In the genomic region with DNA sequence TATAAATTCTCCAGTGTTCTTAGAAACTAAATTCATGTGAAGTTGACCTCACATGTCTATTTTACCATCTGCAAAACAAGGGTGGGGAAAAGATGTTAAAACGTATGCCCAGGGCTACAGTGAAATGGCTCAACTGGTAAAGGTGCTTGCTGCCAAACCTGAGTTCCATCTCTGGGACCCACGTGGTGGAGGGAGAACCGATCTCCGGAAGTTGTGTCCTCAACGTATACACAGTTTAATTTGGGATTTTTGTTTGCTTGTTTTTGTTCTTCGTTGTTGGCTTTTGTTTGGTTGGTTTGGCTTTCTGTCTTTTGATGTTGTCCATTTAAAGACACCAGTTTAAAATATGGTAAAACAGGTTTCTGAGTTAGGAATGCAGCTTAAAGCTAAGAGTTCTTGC, we compare ENCODE assay signal across 9 mouse cellular contexts. TPM values are rescaled to one million over a fixed set of nuclear protein-coding genes. Genes with fewer than 3 reads are reported as not detected.
A peak's percentile ranks its signal among the peaks of the same experiment; 100 is the strongest.
DNase-seq lines count a peak whose midpoint lies in the region; ATAC-seq and TF ChIP-seq lines count a peak whose summit lies in the region.
"Had no signal": no experiment of that assay in that cellular context is flagged by ENCODE, and none has a peak within 500 bp of the region (broad histone marks: within the 10 kb centered on the region; RNA-seq: fewer than 3 reads in every experiment).

No protein-coding gene starts in this region.

- peak overlapping the region; percentile 48 for H3K4me3 ChIP-seq in liver, adult 2 months (ENCODE audit: insufficient read depth, low read depth, low read length)
- H3K4me3 ChIP-seq in embryonic facial prominence, embryonic 11.5 days (ENCODE audit: low read depth, low read length): peak overlapping the region; percentile 93
- H3K4me3 ChIP-seq in intestine, embryonic 16.5 days (ENCODE audit: low read length): peak overlapping the region; percentile 80
- peak overlapping the region; percentile 94 for H3K4me3 ChIP-seq in neural tube, embryonic 13.5 days

- peak overlapping the region; percentile 42; the same call in 1 of the 2 replicates for H3K9ac ChIP-seq in liver, adult 2 months (ENCODE audit: low read depth, low read length)
- H3K9ac ChIP-seq in embryonic facial prominence, embryonic 11.5 days (replicated peaks; ENCODE audit: low read length): peak overlapping the region; percentile 89
- H3K9ac ChIP-seq in intestine, embryonic 16.5 days (ENCODE audit: low read depth, low read length): peak overlapping the region; percentile 85
- peak overlapping the region; percentile 95 for H3K9ac ChIP-seq in neural tube, embryonic 13.5 days

- no peak for TF ChIP-seq POLR2A in liver, adult 2 months (IDR thresholded peaks at IDR 0.05; ENCODE audit: extremely low read depth, insufficient read depth, low read length)

- no peak for DNase-seq in liver, adult 2 months (ENCODE audit: extremely low read depth, low read depth, low spot score)
- DNase-seq in liver: no peak
- no peak for DNase-seq in embryonic facial prominence, embryonic 11.5 days (ENCODE audit: low spot score)
- no peak for DNase-seq in left cerebral cortex, postnatal 25 days (ENCODE audit: low spot score in 2 of 2)
- no peak for DNase-seq in natural killer cell, adult 2 months (ENCODE audit: low spot score in 2 of 2)

- intact Hi-C loops in left cerebral cortex, postnatal 25 days (cut with DNase I): loop anchor here (5.0 kb wide), 1 partner anchor 211 kb away; the partner anchor contains the start of gene Spty2d1

- peaks cover 9% of the 10 kb centered on the region for H3K36me3 ChIP-seq in liver, adult 2 months (ENCODE audit: control insufficient read depth, insufficient read depth, low read length)
- H3K36me3 ChIP-seq in embryonic facial prominence, embryonic 11.5 days (replicated peaks; ENCODE audit: control insufficient read depth, insufficient read depth, low read depth, low read length): no peaks in the 10 kb centered on the region
- peaks cover 7% of the 10 kb centered on the region; the same call in 1 of the 2 replicates for H3K36me3 ChIP-seq in intestine, embryonic 16.5 days (ENCODE audit: control insufficient read depth, insufficient read depth, low read length)
- peaks cover 21% of the 10 kb centered on the region for H3K36me3 ChIP-seq in neural tube, embryonic 13.5 days

- H3K27ac ChIP-seq in liver, adult 2 months (replicated peaks; ENCODE audit: insufficient read depth, low read depth, low read length): no peak overlapping the region
- H3K27ac ChIP-seq in embryonic facial prominence, embryonic 11.5 days (replicated peaks; ENCODE audit: low read depth, low read length): no peak overlapping the region
- H3K27ac ChIP-seq in intestine, embryonic 16.5 days (ENCODE audit: low read length): peak overlapping the region; percentile 86
- H3K27ac ChIP-seq in neural tube, embryonic 13.5 days (replicated peaks): no peak overlapping the region

- no peak for TF ChIP-seq CTCF in liver, adult 2 months (IDR thresholded peaks at IDR 0.05; ENCODE audit: low read depth, low read length)

- WGBS in liver, adult 2 months: 22% methylated on average over 6 of the region's 6 CpGs
- WGBS in embryonic facial prominence, embryonic 11.5 days: 45% methylated on average over 6 of the region's 6 CpGs
- 55% methylated on average over 6 of the region's 6 CpGs for WGBS in intestine, embryonic 16.5 days
- WGBS in neural tube, embryonic 13.5 days: 64% methylated on average over 6 of the region's 6 CpGs

- peak overlapping the region; percentile 85 for H3K4me2 ChIP-seq in embryonic facial prominence, embryonic 11.5 days (ENCODE audit: low read depth, low read length)
- H3K4me2 ChIP-seq in intestine, embryonic 16.5 days (ENCODE audit: low read depth, low read length): peak overlapping the region; percentile 70
- peak overlapping the region; percentile 96 for H3K4me2 ChIP-seq in neural tube, embryonic 13.5 days

- no peaks in the 10 kb centered on the region for H3K9me3 ChIP-seq in embryonic facial prominence, embryonic 11.5 days (replicated peaks; ENCODE audit: control insufficient read depth, low read length)
- H3K9me3 ChIP-seq in intestine, embryonic 16.5 days (ENCODE audit: control insufficient read depth, low read length): no peaks in the 10 kb centered on the region
- no peaks in the 10 kb centered on the region for H3K9me3 ChIP-seq in neural tube, embryonic 13.5 days

- H3K27me3 ChIP-seq in liver, adult 2 months (ENCODE audit: control insufficient read depth, insufficient read depth, low read length): no peaks in the 10 kb centered on the region
- no peaks in the 10 kb centered on the region for H3K27me3 ChIP-seq in embryonic facial prominence, embryonic 11.5 days (ENCODE audit: control insufficient read depth, insufficient read depth, low read length)
- no peaks in the 10 kb centered on the region for H3K27me3 ChIP-seq in intestine, embryonic 16.5 days (replicated peaks; ENCODE audit: control insufficient read depth, insufficient read depth, low read length)
- H3K27me3 ChIP-seq in neural tube, embryonic 13.5 days: no peaks in the 10 kb centered on the region

- peaks cover 9% of the 10 kb centered on the region; the same call in 1 of the 2 replicates for H3K4me1 ChIP-seq in liver, adult 2 months (ENCODE audit: control insufficient read depth, insufficient read depth, low read length)
- H3K4me1 ChIP-seq in embryonic facial prominence, embryonic 11.5 days (ENCODE audit: control insufficient read depth, insufficient read depth, low read length): no peaks in the 10 kb centered on the region; the same call in 1 of the 2 replicates
- H3K4me1 ChIP-seq in intestine, embryonic 16.5 days (ENCODE audit: control insufficient read depth, insufficient read depth, low read length): peaks cover 12% of the 10 kb centered on the region
- peaks cover 32% of the 10 kb centered on the region for H3K4me1 ChIP-seq in neural tube, embryonic 13.5 days (replicated peaks)

- no peak for ATAC-seq in embryonic facial prominence, embryonic 11.5 days (replicated peaks; ENCODE audit: insufficient number of reproducible peaks, low FRiP score, low TSS enrichment, low read depth)
- no peak for ATAC-seq in intestine, embryonic 16.5 days
- ATAC-seq in neural tube, embryonic 13.5 days (ENCODE audit: low read depth): no peak
- no peak for ATAC-seq in activated CD4-positive, CD25-positive, alpha-beta regulatory T cell, adult 4 months

- H3K79me2 ChIP-seq in liver, adult 2 months (ENCODE audit: control insufficient read depth, insufficient read depth, low read length): peaks cover 16% of the 10 kb centered on the region

RNA-seq across cellular contexts. Expression of gene Gtf2h1, which starts 0.9 kb away (rescaled TPM):
- total RNA-seq in liver, adult 2 months (2014; rRNA removed): 30.9 and 33.2 TPM in 2 replicates
- polyA plus RNA-seq in liver, adult 2 months (2012; rRNA removed): 6.3 and 6.7 TPM in 2 replicates
- 60.2 and 64.0 TPM in 2 replicates for polyA plus RNA-seq in embryonic facial prominence, embryonic 11.5 days (2014; fragmentation: Nextera tagmentation; extraction: Ambion mirVana)
- 78.5 and 80.1 TPM in 2 replicates for polyA plus RNA-seq in intestine, embryonic 16.5 days (2015; fragmentation: Nextera tagmentation; extraction: Ambion mirVana)
- polyA plus RNA-seq in neural tube, embryonic 13.5 days (2015; fragmentation: Nextera tagmentation; extraction: Ambion mirVana): 38.2 and 44.4 TPM in 2 replicates
- 10 to 100 TPM; 37.9 to 41.1 TPM for total RNA-seq in left cerebral cortex, postnatal 25 days (2021)
- polyA plus RNA-seq in activated CD4-positive, CD25-positive, alpha-beta regulatory T cell, adult 4 months (2017; shearing (Covaris generic)): 10 to 100 TPM; 22.9 to 23.4 TPM

RNA-seq across cellular contexts. Expression of gene Hps5, which starts 0.9 kb away (rescaled TPM):
- total RNA-seq in liver, adult 2 months (2014; rRNA removed): 11.3 and 11.8 TPM in 2 replicates
- 7.3 and 9.0 TPM in 2 replicates for polyA plus RNA-seq in liver, adult 2 months (2012; rRNA removed)
- 14.8 and 18.8 TPM in 2 replicates for polyA plus RNA-seq in embryonic facial prominence, embryonic 11.5 days (2014; fragmentation: Nextera tagmentation; extraction: Ambion mirVana)
- polyA plus RNA-seq in intestine, embryonic 16.5 days (2015; fragmentation: Nextera tagmentation; extraction: Ambion mirVana): 27.2 and 31.2 TPM in 2 replicates
- polyA plus RNA-seq in neural tube, embryonic 13.5 days (2015; fragmentation: Nextera tagmentation; extraction: Ambion mirVana): 16.4 TPM in 2 replicates
- 10 to 100 TPM; 13.3 to 16.1 TPM for total RNA-seq in left cerebral cortex, postnatal 25 days (2021)
- 10 to 100 TPM; 17.6 to 17.8 TPM for polyA plus RNA-seq in activated CD4-positive, CD25-positive, alpha-beta regulatory T cell, adult 4 months (2017; shearing (Covaris generic))

RNA-seq across cellular contexts. Expression of gene Ldha, which starts 44.5 kb away (rescaled TPM):
- total RNA-seq in liver, adult 2 months (2014; rRNA removed): 442 and 520 TPM in 2 replicates
- 594 and 718 TPM in 2 replicates for polyA plus RNA-seq in liver, adult 2 months (2012; rRNA removed)
- 1,561 and 1,765 TPM in 2 replicates for polyA plus RNA-seq in embryonic facial prominence, embryonic 11.5 days (2014; fragmentation: Nextera tagmentation; extraction: Ambion mirVana)
- polyA plus RNA-seq in intestine, embryonic 16.5 days (2015; fragmentation: Nextera tagmentation; extraction: Ambion mirVana): 3,052 and 3,173 TPM in 2 replicates
- 497 and 572 TPM in 2 replicates for polyA plus RNA-seq in neural tube, embryonic 13.5 days (2015; fragmentation: Nextera tagmentation; extraction: Ambion mirVana)
- 100 to 1,000 TPM; 395 to 440 TPM for total RNA-seq in left cerebral cortex, postnatal 25 days (2021)
- polyA plus RNA-seq in activated CD4-positive, CD25-positive, alpha-beta regulatory T cell, adult 4 months (2017; shearing (Covaris generic)): 1,000 to 10,000 TPM; 1,036 to 1,248 TPM

RNA-seq across cellular contexts. Expression of gene Saa2, which starts 45.2 kb away (rescaled TPM):
- 16.0 and 25.5 TPM in 2 replicates for total RNA-seq in liver, adult 2 months (2014; rRNA removed)
- polyA plus RNA-seq in liver, adult 2 months (2012; rRNA removed): 12.5 and 13.3 TPM in 2 replicates
- polyA plus RNA-seq in embryonic facial prominence, embryonic 11.5 days (2014; fragmentation: Nextera tagmentation; extraction: Ambion mirVana): 1.4 and 1.6 TPM in 2 replicates
- 0.18 TPM in 1 of 2 replicates, not detected in the other for polyA plus RNA-seq in intestine, embryonic 16.5 days (2015; fragmentation: Nextera tagmentation; extraction: Ambion mirVana)
- 1.1 TPM in 1 of 2 replicates, not detected in the other for polyA plus RNA-seq in neural tube, embryonic 13.5 days (2015; fragmentation: Nextera tagmentation; extraction: Ambion mirVana)
- not detected for total RNA-seq in left cerebral cortex, postnatal 25 days (2021)
- polyA plus RNA-seq in activated CD4-positive, CD25-positive, alpha-beta regulatory T cell, adult 4 months (2017; shearing (Covaris generic)): under 1 TPM in 1 of 2 experiments, not detected in 1; 0.25 TPM
- total RNA-seq: layer of hippocampus, postnatal 10 days had no signal

RNA-seq across cellular contexts. Expression of gene Saa1, which starts 54.0 kb away (rescaled TPM):
- 18.9 and 23.7 TPM in 2 replicates for total RNA-seq in liver, adult 2 months (2014; rRNA removed)
- polyA plus RNA-seq in liver, adult 2 months (2012; rRNA removed): 22.0 and 30.0 TPM in 2 replicates
- 0.67 and 0.89 TPM in 2 replicates for polyA plus RNA-seq in embryonic facial prominence, embryonic 11.5 days (2014; fragmentation: Nextera tagmentation; extraction: Ambion mirVana)
- 0.28 and 0.34 TPM in 2 replicates for polyA plus RNA-seq in intestine, embryonic 16.5 days (2015; fragmentation: Nextera tagmentation; extraction: Ambion mirVana)
- polyA plus RNA-seq in neural tube, embryonic 13.5 days (2015; fragmentation: Nextera tagmentation; extraction: Ambion mirVana): 0.24 and 0.55 TPM in 2 replicates
- not detected for total RNA-seq in left cerebral cortex, postnatal 25 days (2021)
- polyA plus RNA-seq in activated CD4-positive, CD25-positive, alpha-beta regulatory T cell, adult 4 months (2017; shearing (Covaris generic)): under 1 TPM in 1 of 2 experiments, not detected in 1; 0.20 TPM
- total RNA-seq: layer of hippocampus, postnatal 10 days had no signal

Comparison
In these comparisons a context has a peak if more than half of its experiments do, and no peak if none do; other contexts are left out.
1. H3K9ac ChIP-seq: peak in every context shown above with its lines; median percentile 95 in neural tube, embryonic 13.5 days; 89 in embryonic facial prominence, embryonic 11.5 days; 85 in intestine, embryonic 16.5 days; 42 in liver, adult 2 months.